Mouse (Mus musculus) frontal cortex, postnatal 14 days (tissue): ENCODE measurements at regions not wholly inside any gene's neighbourhood (a gene's known extent, or its start where the extent isn't known, plus 50 kb on each side); places are given as distances from the start of the nearest gene placed in this dataset.
"Not testable (repeated sequence)": the region's sequence is repeated elsewhere in the genome, so short reads cannot be mapped to it uniquely, and the experiment has no call there.

ENCODE experiments used
- DNase-seq, 2 experiments: peaks; one replicate each; pipeline ENCODE4 v3.0.0; 2022; ENCODE audit warnings: low spot score in 2 of 2

DNA sequence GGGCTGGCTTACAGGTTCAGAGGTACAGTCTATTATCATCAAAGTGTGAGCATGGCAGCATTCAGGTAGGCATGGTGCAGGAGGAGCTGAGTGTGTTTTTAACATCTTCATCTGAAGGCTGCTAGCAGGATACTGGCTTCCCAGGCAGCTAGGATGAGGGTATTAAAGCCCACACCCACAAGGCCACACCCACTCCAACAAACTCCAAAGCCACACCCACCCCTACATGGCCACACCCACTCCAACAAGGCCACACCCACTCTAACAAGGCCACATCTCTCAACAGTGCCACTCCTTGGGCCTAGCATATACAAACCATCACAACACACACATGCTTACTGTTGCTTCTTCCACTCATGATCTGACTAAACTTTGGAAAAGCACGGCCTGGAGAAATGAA is 172.5 kb downstream of the Msrb3 start:
- no peak for DNase-seq

DNA sequence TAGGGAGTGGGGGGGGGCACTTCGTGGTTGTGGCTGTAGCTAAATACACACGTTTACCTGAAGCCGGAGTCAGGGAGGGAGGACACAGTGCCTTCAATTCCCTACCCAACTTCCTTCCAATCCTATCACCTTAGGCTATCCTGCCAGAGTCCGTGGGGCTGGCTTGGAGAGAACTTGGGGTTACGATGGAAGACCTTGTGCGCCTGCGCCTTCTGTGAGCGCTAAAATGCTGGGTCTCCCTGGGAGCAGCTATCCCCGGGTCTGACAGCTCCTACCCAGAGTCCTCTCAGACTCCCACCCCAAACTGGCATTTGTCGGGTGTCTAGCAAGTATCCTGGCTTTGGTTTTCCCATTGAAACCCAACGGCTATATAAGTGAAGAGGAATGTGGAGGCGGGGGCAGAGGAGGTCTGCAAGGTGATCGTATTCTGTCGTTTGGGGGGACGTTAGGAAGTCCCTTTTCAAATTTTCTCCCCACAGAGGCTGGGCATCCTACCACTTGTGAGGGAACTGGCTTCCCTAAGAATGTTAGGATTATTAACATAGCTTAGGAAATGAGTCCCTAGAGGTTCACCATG is 176.9 kb downstream of the Msrb3 start:
- no peak for DNase-seq

DNA sequence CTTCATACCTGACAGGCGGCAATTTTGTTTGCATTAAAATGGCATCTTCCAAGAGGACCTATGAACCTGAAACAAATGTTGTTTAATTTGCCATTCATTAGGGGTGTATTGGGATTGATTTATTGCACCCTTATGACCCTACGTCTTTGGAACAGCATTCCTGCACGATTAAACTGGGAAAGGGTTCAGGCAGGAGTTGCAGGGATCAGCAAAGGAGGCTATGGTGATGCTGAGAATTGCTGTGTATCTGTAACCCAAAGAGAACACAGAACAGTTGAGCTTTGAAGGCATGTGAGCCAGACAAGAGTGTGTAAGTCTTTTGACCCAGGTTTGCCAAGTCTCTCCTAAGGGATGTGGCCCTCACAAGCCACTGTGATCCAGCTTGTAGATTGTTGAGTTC is 177.9 kb downstream of the Msrb3 start:
- DNase-seq, result no peak

DNA sequence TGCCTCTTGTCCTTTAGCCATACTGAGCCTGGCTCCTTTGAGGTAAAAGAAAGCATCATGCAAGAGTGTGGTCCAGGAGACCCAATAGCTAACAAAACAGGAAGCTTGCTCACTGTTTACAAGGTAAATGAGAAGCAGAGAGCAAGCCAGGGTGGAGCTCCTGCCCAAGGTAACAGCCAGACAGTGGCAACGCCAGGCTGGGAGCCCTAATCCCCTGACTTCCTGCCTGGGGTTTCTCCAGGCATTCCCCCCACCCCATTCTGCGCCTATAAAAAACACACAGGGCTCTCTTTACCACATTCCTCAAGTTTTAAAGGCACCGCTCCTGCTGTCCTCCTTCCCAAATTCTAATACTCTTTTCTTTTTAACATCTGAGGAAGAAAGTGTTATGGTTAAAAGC is 178.8 kb downstream of the Msrb3 start:
- no peak for DNase-seq

DNA sequence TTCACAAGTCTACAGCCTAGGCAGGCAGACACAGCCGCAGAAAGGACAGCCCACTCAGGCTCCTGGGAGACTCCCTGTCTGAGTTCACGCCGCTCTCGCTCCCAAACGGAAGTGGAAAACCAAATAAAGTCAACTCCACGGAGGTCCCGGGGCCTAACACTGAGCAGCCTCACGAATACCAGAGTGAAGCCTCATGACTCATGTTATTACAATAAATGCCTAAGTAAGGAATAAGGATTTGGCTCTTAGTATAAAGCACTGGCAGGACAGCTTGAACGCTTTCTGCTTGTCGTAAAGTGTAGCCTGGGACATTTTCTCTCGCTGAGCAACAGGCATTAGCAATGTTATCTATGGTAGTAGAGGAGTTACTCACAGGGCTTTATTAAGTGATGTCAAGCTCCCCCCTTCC is 181.7 kb downstream of the Msrb3 start:
- DNase-seq, result no peak

DNA sequence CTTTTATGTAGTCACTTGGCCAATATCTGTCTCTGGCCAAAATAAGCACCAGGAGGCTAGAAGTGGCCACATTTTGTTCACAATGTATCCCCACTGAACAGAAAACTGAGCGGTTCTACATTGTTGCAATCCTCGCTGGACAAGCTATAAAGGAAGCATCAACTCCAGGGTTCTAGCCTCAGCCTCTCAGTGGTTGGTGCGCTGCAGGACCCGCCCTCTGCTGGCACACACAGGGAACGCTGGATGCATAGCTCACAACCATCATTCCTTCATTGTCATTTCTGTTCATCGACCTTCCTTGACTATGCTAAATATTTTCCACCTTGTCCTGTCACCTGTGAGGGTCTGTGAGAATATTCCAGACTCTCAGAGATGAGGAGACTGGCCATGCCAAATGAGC is 182.5 kb downstream of the Msrb3 start:
- DNase-seq, result no peak

DNA sequence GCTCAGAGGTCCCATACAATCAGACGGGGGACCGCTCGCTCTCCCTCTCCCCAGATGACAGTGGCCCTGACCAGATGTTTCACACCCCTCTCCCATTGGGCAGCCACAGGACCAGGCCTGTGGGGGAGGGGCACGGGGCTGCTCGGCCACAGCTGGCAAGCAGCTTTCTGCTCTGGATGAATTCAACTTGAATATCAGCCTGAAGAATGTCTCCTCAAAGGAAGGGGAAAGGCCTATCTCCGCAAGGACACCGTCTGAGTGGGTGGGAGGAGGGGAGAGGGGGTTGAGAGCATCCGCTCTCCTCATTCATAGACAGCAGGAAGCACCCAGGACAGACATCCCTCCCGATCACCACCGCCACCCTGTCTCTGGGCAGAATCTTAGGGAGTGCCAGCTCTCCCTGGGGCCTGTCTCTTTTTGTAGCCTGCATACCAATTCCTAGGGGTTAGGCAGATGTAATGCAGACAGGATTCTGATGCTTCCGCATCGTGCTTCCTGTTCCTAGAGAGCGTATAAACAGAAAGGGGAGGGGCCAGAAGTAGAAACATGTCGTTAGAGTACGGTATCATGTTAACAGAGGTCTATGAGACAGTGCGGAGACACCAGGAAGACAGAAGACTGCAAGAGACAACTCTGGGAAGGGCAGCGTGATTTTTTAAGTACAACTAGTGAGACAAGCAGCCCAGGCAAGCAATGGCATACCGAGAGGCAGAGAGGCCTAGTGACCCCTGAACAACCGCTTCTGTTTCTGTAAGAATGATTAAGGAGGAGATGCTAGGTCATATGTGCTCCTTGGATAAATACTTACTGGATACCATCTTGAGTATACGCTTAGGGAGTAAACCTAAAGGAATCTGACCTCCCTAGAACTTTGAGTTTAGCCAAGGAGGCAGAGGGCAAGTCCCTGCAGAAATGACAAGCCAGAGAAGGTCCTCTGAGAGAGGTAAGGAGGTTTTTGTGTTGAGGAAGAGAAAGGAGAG is 190.8 kb downstream of the Msrb3 start:
- DNase-seq, result no peak

DNA sequence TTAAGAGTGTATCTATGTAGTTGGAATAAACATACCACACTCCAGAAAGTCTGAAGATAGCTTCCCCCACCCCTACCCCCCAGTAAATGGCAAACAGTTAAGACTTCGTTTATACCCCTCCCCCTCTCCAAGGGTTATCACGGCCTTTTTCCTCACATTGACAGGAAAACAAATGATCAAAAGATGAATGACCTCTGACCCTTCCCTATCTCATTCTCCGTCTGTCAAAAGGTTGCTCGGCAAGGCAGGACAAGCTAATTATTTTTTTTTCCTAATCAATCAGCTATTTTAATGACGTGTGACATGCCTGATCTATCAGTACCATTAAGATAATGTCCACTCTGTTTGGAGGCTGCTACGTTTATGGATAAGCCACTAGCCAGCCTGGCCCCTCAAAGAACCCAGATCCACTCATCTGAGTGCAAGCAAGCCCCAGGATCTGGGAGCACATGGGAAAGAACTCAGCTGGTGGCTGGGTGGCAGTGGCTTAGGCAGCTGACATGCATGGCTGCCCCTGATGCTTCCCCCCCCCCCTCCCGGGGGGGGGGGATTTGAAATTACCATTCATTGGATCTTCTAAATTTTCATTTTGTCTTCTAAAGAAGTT is 192.1 kb downstream of the Msrb3 start:
- DNase-seq, result no peak

DNA sequence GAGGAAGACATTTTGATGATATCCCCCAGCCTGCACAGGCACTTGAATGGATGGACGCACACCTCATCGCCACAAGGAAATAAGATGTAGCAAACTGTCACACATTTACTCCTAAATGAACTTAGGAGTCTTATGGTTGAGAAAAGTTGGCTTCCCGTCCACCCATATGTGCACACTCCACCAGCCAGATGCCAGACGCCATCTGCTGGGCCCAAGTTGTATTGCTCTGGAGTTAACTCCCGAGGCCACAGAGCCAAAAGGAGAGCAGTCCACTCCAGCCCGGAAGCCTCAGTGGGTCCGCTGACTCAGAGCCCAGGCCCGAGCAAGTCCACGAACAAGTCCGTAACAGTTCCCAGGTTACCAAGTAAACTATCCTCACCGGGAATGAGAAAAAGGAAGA is 197.1 kb downstream of the Msrb3 start:
- peak; percentile 21 to 75 for DNase-seq

DNA sequence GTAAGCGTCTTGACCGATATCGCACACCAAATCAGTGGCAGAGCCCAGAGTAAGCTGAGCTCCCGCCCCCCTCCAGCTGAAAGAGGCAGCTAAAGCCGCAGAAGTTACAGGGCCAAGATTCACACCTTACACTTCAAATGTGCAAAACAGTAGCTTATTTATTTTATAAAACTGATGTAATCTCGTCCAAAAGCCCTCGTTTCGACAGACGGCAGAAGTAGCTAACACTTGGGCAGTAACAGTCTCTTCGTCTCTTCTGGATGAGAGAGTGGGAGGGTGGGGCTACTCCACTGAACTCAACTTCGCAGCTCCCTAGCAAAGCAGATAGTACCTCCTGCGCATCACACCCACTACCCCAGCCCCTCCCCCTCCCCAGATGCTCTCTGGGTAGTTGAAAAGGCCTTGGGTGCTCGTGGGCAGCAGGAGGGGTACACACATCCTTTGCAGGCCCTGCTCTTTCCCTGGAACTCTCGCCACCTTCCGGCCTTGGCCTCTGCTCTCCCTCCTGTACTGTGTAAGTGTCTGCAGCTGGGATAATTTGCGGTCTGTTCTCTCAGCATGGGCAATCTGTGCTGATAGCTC is 201.5 kb downstream of the Msrb3 start:
- DNase-seq, result no peak

DNA sequence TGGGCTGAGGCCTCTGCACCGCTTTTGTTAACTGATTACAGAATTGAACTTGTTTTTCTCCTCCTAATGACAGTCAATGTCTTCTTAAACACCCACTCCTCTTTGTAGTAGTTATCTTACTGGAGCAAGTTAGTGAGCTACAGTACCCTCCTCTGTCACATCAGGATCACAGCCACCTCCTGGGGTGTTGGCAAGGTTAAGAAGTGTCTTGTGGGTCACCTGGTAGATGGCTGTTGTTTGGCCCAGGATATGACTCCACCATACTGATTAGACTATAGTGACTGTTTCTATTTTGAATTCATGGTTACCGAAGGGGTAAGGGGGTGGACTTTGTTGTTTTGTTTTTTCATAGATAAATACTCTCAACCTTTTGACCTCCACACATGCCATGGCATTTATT is 202.4 kb downstream of the Msrb3 start:
- no peak for DNase-seq

DNA sequence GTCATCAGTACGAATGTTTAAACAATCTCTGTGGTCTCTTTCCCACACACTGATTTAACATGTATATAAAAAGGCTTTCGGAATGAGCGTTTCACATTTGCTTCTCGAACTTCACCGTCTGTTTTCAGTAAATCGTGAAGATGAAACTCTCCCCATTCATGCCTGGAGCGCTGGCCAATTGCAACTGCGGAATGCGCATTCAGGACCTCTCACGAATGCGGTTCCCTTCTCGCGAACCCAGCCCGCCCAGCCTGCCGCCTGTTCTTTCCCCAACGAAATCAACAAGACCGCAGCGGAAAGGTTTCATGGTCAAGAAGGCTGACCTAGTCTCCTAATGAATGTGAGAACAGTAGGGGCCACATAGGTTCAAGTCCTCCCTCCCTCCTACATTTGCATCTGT is 204.4 kb downstream of the Msrb3 start:
- DNase-seq, result no peak

DNA sequence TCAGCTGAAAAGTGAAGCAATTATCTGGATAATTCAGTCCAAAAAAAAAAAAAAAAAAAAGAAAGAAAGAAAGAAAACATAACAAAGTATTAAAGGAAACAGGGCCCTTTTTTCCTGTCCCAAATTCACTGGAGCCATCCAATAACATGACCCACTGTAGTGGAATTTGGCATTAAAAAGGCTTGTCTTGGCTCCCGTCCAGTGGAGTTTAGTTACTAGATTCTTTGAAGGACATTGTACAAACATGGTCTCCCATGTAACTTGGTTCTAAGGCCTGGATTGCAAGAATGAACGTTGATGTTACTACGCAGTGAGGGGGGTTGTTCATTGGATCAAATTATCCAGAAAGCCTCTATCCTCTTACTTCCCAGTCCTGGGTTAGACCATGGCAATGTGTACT is 207.4 kb downstream of the Msrb3 start:
- DNase-seq, result no peak

DNA sequence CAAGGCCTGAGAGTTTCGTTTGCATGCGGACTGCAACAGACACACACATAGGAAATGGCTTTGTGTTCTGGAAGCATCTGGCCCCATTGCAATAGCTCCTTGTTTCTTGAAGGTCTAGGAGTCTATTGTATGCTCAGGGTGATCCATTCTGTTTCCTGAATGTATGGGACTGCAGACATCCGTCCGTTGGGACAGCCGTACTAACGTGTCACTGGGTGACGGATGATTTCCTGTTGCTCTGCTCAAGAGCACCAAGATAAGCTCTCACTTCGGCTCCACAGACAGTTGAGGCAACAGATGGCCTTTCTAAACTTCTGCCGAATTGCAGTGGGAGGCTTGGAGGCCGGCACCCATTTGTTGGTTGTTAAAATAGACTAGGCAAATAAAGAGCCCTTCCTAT is 209.9 kb upstream of the Hmga2 start:
- DNase-seq, result no peak

DNA sequence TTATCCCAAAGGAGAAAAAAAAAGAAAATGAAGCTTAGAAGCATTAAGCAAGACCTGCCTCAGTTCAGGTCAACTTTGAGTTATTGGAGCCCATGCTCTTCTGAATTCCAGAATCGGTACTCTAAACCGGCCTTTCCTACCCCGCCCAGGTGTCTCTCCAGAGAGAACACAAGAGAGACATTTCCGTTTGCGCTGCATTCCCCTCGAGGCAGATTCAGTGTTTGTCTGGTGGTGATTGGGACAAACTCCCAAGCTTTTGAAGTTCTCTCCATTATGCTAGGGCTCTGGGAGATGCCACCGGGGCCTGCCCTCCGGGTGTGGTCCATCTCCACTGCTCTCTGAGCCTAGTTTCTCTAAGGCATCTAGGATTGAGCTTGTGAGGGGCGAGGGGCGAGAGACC is 205.8 kb upstream of the Hmga2 start:
- DNase-seq, result no peak

DNA sequence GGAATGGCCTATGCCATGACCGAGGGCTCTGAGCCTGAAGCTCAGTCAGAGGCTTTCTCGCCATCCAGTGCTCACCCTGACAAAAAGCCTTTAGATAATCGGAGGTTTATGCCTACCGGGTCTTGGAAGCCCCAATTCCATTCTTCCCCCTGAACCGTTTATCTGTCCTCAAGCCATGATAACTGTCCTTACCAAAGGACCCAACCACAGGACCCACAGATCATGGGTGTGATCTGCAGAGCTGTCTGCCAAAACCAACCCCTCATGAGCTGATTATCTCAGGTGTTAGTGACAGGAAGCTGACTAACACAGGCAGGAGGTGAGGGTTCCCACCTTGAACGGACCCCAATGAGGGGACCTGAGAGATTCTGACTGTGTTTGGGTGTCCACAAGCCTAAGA is 203.7 kb upstream of the Hmga2 start:
- no peak for DNase-seq

DNA sequence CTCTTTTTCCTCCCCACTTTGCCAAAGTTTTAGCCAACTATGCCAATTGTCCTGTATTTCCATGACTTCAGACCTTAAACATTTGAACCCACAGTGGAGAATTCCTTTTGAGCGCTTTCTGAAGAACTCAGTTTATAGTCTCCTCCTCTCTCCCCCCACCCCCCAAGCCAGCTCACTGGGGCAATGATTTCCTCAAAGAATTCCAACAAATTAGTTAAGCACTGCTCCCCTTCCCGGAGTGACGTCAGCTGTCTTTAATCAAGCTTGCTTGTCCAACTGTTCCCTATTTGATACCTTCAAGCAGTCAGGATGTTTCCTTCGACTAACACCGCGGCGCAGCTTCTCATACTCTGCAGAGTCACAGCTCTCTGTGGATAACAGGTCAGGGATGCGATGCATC is 202.0 kb upstream of the Hmga2 start:
- no peak for DNase-seq

DNA sequence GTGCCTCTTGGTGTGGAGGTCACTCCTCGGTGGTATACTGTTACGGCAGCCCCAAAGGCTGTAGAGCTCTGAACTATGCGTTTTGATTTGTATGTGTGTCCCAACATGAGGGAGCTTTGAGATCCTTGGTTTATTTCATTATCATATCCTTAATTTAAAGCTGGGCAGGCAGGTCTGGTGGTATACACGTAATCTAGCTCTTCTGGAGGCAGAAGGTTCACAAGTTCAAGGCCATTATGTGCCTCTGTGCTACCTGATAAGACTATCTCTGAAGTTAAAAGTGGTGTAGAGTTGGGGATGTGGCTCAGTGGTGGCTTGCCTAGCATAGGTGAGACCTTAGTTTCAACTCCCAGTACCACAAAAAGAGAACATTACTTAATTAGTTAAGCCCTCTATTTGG is 199.1 kb upstream of the Hmga2 start:
- DNase-seq, result no peak

DNA sequence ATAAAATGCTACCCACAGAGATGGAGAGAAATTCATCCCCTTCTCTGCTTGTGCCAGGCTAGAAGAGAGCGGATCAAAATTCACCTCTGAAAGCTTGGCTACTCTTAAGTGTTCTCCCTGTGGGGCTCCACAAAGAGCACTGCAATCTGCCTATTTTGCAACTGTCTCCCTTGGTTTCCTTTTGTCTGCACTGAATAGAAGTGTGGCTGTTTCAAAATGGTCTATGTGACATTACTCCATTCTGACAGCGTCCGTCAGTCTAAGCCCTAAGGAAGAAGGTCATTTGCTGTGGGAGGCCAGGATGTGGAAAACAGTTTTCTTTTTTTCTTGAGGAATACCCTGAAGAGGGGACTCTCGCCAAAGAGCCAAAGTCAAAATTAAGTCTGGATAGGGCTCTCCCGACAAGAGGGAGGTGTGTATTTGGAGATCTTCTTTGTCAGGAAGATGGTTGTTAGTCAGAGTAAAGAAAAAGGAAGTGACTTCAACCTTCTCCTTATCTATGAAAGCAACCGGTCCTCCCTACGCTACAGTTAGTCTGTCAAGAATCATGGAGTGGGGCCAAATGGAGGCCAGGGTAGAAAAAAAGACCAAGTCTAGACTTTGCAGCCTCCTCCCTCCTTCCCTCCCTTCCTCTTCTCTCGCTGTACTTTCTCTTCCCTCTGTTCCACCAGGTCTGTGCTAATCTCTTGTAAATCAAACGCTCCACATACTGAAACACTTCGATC is 198.2 kb upstream of the Hmga2 start:
- DNase-seq, result no peak

DNA sequence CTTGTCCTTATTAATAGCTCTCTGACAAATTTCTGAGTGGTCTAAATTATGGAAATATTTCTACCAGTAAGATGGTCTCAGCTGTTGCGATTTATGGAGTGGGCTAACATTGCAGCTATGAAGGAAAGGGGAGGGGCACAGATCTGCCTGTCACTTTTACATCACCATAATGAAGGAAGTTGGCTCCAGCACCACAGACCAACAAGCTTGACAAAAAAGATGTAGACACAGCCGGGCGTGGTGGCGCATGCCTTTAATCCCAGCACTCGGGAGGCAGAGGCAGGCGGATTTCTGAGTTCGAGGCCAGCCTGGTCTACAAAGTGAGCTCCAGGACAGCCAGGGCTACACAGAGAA is 191.4 kb upstream of the Hmga2 start:
- not testable (repeated sequence) for DNase-seq

DNA sequence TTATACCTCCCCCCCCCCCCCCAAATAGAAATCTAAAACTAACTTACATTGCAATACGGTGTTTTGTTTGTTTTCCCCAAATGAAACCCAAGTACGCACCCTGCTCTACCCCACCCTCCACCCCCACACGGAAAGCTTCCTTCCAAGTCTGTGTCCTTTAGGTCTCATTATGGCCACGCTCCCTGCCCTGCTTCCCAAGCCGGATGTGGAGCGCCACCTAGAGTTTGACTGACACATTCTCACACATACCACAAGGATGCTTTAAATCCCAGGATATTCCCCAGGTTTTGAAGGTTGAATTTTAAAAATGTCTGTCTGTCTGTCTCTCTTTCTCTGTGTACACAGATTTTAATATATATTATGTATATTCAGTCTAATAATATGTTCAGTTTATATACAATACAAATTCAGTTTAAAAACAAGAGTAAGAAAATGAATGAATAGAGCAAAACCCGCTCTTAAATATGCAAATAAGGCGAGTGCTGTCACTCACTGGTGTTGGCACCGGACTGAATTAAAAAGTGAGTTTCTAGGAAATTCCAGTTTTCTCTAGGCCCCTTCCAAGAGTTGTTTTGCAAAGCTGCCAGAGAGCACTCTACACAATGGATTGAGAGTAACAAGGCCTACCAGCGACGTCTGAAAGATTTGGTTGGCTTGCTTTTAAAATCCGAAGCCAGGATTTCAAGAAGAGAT is 190.9 kb upstream of the Hmga2 start:
- peak in 1 of 2 experiments; percentile 16 for DNase-seq
